Mouse (Mus musculus): ENCODE results near the gene Hinfp.
"Not testable (repeated sequence)": the region's sequence is repeated elsewhere in the genome, so short reads cannot be mapped to it uniquely, and the experiment has no call there.

The Hinfp gene

GRCm38 (mm10) chr9:44305466-44306079, at the start of gene Hinfp:
Gene Hinfp (minus strand): TSS chr9:44305671.
- DNase-seq (ENCODE audit: low spot score in 2 of 2), result peak; percentile 98 to 99

DNA sequence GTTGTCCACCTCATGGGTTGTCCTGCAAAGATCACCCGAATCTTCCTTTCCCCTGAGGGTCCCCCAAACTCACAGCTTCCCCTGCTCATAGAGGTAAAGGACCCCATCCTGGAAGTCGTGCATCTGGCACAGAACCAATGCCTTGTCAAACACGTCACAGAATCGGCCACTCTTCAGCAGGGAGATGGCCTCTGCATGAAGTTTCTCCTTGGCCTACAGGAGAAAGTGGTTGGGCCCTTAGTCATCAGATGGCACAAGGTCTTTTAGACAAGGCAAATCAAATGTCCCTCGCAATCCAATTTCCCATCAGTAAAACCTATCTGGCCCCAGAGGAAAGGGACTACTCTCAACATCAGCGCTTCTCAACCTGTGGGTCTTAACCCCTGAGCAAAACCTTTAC, 47.7 kb upstream of the Hinfp start:
- no peak for DNase-seq (ENCODE audit: low spot score in 2 of 2)

DNA sequence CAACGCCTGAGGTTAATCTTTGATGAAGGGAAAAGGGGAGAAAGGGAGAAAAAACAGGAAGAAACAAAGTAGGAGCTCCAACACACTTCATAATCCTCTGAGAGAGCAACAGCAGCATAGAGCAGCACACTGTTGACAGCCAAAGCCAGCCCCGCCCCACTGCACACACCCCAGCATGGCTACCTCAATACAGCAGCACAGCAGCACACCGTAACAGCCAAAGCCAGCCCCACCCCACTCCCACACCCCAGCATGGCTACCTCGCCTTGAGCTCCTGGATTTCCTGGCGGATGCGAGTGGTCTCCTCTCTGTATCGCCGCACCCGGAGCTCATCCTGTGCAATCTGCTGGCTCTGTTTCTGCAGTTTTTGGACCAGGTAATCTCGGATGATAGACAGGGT, 46.9 kb upstream of the Hinfp start:
- no peak for DNase-seq (ENCODE audit: low spot score in 2 of 2)

GRCm38 (mm10) chr9:44351396-44351795, 45.9 kb upstream of the Hinfp start:
- DNase-seq (ENCODE audit: low spot score in 2 of 2), result no peak

GRCm38 (mm10) chr9:44348546-44348945, 43.1 kb upstream of the Hinfp start:
- no peak for DNase-seq (ENCODE audit: low spot score in 2 of 2)

GRCm38 (mm10) chr9:44347621-44348020, 42.1 kb upstream of the Hinfp start:
- DNase-seq (ENCODE audit: low spot score in 2 of 2), result no peak

GRCm38 (mm10) chr9:44347166-44347565, 41.7 kb upstream of the Hinfp start:
- DNase-seq (ENCODE audit: low spot score in 2 of 2), result no peak

DNA sequence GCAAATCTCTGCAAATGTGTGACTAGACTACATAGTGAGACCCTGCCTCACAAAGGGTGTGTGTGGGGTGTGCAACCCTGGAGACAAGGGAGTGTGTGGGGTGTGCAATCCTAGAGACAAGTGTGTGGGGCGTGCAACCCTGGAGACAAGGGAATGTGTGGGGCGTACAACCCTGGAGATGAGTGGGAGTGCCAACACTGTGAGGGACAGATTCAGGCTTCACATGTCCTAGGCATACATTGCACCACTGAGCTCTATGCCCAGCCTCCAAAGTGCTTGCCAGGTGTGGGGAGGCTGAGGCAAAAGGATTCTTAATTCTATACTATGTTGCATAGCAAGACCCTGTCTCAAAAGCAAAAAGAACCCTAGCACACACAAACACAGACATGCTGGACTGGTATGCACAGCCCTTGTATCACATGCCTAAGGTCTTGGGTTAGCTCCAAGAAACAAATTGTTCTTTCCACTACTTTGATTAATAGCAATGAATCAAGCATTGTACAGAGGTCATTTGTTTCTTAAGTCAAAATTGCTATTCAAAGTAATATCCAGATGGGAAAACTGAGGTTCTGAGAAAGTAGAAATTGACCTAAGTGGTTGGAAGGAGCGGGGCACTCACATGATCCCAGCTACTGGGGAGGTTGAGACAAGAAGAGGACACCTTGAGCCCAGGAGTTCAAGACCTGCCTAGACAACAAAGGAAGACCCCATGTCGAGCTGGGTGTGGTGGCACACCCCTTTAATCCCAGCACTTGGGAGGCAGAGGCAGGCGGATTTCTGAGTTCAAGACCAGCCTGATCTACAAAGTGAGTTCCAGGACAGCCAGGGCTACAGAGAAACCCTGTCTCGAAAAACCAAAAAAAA, 40.3 kb upstream of the Hinfp start:
- DNase-seq (ENCODE audit: low spot score in 2 of 2), result no peak

GRCm38 (mm10) chr9:44343781-44344421, 38.4 kb upstream of the Hinfp start, which contains the start of gene Hmbs:
Gene Hmbs (minus strand): TSS chr9:44344228.
- DNase-seq (ENCODE audit: low spot score in 2 of 2), result peak; percentile 85 to 91

- DNase-seq (ENCODE audit: low spot score in 2 of 2), result no peak
Observed at GRCm38 (mm10) chr9:44343290-44343689, 37.8 kb upstream of the Hinfp start.

DNA sequence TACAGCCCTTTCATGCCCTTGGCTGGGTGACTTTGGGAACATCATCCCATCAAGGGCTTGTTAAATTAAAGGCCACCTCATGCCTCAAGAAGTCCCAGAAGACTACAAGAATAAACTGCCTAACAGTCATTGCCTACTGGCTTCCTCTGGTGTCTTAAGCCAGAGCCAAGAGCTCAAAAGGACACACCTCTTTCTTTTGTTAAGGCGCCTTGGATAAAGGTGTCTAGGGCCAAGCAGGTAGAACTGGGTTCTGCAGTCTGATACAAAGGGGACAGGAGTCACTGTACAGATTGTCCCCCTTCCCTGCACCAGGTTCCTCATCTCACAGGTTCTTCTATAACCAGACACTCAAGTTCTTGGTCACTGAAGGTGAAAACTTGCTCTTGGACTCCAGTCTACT, 37.1 kb upstream of the Hinfp start:
- no peak for DNase-seq (ENCODE audit: low spot score in 2 of 2)

- no peak for DNase-seq (ENCODE audit: low spot score in 2 of 2)
Observed at GRCm38 (mm10) chr9:44342173-44342572, 36.7 kb upstream of the Hinfp start.

DNA sequence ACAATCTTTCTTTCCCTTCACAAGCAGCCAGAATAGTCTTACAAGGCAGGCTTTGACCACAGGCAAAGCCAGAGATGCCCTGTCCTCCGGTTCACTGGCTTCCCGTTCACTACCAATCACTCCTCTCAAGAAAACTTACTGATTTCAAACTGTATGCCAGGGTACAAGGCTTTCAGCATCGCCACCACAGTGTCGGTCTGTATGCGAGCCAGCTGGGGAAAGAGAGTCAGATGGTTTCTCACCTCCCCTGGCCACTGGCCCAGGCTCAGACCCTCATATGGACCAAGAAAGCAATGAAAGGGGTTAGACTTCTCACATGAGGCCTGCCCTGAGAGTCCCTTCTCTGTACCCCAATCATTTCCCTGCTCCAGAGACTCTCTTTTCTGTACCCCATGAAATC, 36.0 kb upstream of the Hinfp start:
- no peak for DNase-seq (ENCODE audit: low spot score in 2 of 2)

GRCm38 (mm10) chr9:44338574-44338973, 33.1 kb upstream of the Hinfp start:
- no peak for DNase-seq (ENCODE audit: low spot score in 2 of 2)

- DNase-seq (ENCODE audit: low spot score in 2 of 2), result no peak
Observed at GRCm38 (mm10) chr9:44337436-44338169, 32.1 kb upstream of the Hinfp start.

DNA sequence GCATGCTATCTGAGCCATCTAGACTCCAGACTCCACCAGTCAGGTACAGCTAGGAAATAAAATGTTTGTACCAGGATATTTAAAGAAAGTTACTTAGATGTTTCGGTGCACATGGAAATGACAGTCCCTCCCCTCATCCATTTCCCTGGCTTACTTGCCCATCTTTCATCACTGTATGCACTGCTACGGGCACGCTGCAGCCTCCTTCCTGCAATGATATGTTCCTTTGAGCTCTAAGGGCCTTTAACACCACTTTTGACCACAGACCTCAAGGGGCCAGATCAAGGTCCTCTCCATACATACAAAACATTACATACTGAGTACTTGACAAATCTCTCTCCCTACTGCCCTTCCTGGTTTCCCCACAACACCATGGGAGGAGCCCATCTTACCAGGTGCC, 31.5 kb upstream of the Hinfp start:
- DNase-seq (ENCODE audit: low spot score in 2 of 2), result no peak

DNA sequence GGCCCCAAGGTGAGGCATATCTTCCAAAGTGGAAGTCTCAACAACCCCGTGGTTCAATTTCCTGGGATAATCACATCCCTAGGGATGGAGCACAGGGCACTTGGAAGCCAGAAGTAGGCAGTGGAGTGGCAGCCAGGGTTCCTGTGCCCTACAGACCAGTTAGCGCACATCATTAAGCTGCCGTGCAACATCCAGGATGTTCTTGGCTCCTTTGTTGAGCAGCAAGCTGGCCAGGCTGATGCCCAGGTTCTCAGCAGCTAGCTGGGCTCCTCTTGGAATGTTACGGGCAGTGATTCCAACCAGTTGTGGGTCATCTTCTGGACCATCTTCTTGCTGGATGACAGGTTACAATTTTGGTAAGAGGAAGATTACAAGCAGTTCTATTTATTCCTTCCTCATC, 31.0 kb upstream of the Hinfp start:
- not testable (repeated sequence) for DNase-seq (ENCODE audit: low spot score in 2 of 2)

DNA sequence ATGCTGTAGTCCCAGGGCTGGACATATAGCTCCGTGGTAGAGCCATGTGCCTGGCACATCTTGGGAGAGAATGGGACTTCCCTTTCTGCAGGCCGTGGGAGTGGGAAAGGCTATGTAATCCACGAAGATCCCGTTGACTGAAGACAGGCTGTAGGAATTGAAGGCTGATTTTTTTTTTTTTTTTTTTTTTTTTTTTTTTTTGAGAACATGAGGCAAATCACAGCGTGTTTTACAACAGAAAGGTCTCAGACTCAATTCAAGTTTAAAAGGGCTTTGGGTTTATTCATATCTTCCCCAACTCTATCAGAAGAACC, 30.6 kb upstream of the Hinfp start:
- DNase-seq (ENCODE audit: low spot score in 2 of 2), result no peak

DNA sequence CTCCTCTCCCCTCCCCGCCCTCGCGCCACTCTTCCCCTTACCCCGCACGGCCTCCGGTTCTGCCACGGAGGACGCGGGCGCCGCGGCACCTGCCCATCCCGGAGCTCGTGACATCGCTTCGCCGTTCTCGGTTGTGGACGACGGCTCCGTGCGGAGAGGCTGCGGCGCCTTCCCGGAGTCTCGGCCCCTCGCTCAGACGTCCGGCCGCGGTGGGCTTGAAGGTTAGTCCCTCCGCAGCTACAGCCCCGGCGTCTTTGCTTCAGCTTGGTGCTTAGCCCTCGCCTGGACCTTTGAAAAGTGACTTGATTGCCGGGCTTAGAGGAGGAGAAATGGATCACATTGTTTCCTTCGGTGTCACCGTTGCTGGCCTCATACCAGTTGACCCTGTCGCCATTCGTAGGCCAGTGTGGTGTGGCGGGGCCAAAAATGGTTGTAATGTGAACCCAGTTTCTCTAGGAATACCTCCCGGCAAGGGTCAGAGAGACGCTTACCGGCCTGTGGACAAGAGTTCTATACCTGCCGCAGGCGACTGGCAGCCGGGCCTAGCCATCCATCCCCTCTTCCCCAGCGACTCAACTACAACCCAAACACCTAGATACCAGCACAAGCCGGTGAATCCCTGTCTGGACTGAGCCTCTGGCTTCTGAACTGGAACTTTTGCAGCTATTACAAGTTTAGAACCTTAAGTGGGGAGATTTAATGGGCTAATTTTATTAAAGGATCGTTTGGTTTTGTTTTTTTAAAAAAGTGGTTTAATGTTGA, 30.0 kb upstream of the Hinfp start:
- no peak for DNase-seq (ENCODE audit: low spot score in 2 of 2)

DNA sequence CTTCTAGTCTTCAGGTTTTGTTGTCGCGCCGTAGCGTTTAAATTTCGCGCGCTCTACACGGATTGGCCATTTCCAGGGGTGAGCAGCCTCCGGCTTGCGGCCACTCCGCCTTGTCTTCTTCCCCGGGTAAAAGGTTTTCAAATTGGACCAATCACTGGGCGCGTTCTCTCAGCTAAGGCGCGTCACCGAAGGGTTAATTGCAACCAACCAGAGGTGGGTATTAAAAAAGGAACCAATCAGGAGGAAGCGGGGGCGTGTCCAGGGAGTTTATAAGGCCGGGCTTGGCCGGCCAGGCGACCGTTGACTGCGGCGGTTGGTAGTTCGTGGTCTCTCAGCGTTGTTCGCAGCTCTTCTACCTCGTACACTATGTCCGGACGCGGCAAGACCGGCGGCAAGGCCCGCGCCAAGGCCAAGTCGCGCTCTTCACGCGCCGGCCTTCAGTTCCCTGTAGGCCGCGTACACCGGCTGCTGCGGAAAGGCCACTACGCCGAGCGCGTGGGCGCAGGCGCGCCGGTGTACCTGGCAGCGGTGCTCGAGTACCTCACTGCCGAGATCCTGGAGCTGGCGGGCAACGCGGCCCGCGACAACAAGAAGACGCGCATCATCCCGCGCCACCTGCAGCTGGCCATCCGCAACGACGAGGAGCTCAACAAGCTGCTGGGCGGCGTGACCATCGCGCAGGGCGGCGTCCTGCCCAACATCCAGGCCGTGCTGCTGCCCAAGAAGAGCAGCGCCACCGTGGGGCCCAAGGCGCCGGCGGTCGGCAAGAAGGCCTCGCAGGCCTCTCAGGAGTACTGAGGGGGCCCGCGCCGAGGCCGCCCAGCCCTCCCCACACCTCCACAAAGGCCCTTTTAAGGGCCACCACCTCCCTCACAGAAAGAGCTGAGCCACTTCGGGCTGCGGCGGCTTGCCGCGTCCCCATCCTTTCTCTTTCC, 29.2 kb upstream of the Hinfp start, which contains the start of gene H2afx:
TSS of gene H2afx (plus strand) at position 299 of the 935 bp plus-strand sequence.
- peak; percentile 97 to 98 for DNase-seq (ENCODE audit: low spot score in 2 of 2)
